Mouse (Mus musculus) limb, embryonic 12.5 days (tissue): ENCODE measurements around the gene Hydin. TPM values are rescaled to one million over a fixed set of nuclear protein-coding genes. Genes with fewer than 3 reads are reported as not detected.

Experiments
- ATAC-seq: fragments of 200-750 bp; cut with Nextera tagmentation; 2 replicates; pipeline ENCODE4 v1.8.0; 2017; ENCODE audit warnings: low read depth, moderate TSS enrichment; ENCODE audit not compliant: insufficient number of reproducible peaks, insufficient read depth, low FRiP score, low TSS enrichment
- H3K27ac ChIP-seq: fragments of 300-500 bp; sonication (generic); 2 replicates; pipeline ENCODE4 v1.5.1; 2016; ENCODE audit warnings: mild to moderate bottlenecking, moderate library complexity
- H3K27me3 ChIP-seq: fragments of 300-500 bp; sonication (generic); 2 replicates; pipeline ENCODE4 v1.6.1; 2016; ENCODE audit warnings: mild to moderate bottlenecking, moderate library complexity
- H3K36me3 ChIP-seq: fragments of 300-500 bp; sonication (generic); 2 replicates; pipeline ENCODE4 v1.6.1; 2016; ENCODE audit warnings: mild to moderate bottlenecking, moderate library complexity
- H3K4me1 ChIP-seq: fragments of 300-500 bp; sonication (generic); replicated peaks from 2 replicates; pipeline ENCODE4 v1.6.1; 2016
- H3K4me2 ChIP-seq: fragments of 300-500 bp; sonication (generic); 2 replicates; pipeline ENCODE4 v1.6.1; 2016; ENCODE audit warnings: mild to moderate bottlenecking, moderate library complexity
- H3K4me3 ChIP-seq: fragments of 300-500 bp; sonication (generic); replicated peaks from 2 replicates; pipeline ENCODE4 v1.5.1; 2016; ENCODE audit warnings: mild to moderate bottlenecking
- H3K9ac ChIP-seq: fragments of 300-500 bp; sonication (generic); replicated peaks from 2 replicates; pipeline ENCODE4 v1.6.1; 2016; ENCODE audit warnings: mild to moderate bottlenecking, moderate library complexity
- H3K9me3 ChIP-seq: fragments of 300-500 bp; sonication (generic); 2 replicates; pipeline ENCODE4 v1.6.1; 2016; ENCODE audit warnings: mild to moderate bottlenecking, moderate library complexity
- WGBS: fragments of 180-500 bp; shearing (Covaris S2); methylation state at CpG from one replicate; pipeline ENCODE4 v1.1.7; 2016; 5-methylcytosine and 5-hydroxymethylcytosine counted together
- polyA plus RNA-seq: library from polyadenylated mRNA; unstranded; fragments of >200 nt; fragmentation: Nextera tagmentation; extraction: Ambion mirVana; gene quantifications from 2 replicates; pipeline ENCODE4 v1.2.1, GENCODE M21; 2016

Hydin gene
- polyA plus RNA-seq, 1 experiment from 2014 or later, result 0.16 TPM

- Histone ChIP-seq H3K4me2 (no peak overlapping the region), H3K27me3 (no peaks in the 10 kb centered on the region), H3K4me3 (no peak overlapping the region), H3K4me1 (no peaks in the 10 kb centered on the region), H3K9me3 (no peaks in the 10 kb centered on the region), H3K27ac (no peak overlapping the region), H3K9ac (no peak overlapping the region), H3K36me3 (peaks cover 63% of the 10 kb centered on the region)
- 91% methylated on average over 6 of the region's 6 CpGs for WGBS
- ATAC-seq, result no peak
Measured at GRCm38 (mm10) chr8:110636182-110636581, 369.4 kb downstream of the Hydin start.

- Histone ChIP-seq H3K4me2 (no peak overlapping the region), H3K27me3 (no peaks in the 10 kb centered on the region), H3K27ac (no peak overlapping the region), H3K9ac (no peak overlapping the region), H3K9me3 (no peaks in the 10 kb centered on the region), H3K4me1 (no peaks in the 10 kb centered on the region), H3K36me3 (peaks cover 21% of the 10 kb centered on the region; the same call in 1 of the 2 replicates), H3K4me3 (no peak overlapping the region)
- no peak for ATAC-seq
- WGBS, result 93% methylated on average over 5 of the region's 5 CpGs
Measured at GRCm38 (mm10) chr8:110642331-110642730, 375.6 kb downstream of the Hydin start.

- 80% methylated on average over 4 of the region's 4 CpGs for WGBS
- ATAC-seq, result no peak
- Histone ChIP-seq H3K4me2 (no peak overlapping the region), H3K9me3 (no peaks in the 10 kb centered on the region), H3K4me1 (no peaks in the 10 kb centered on the region), H3K27me3 (no peaks in the 10 kb centered on the region), H3K4me3 (no peak overlapping the region), H3K36me3 (peaks cover 17% of the 10 kb centered on the region; the same call in 1 of the 2 replicates), H3K9ac (no peak overlapping the region), H3K27ac (no peak overlapping the region)
Measured at GRCm38 (mm10) chr8:110643177-110643576, 376.4 kb downstream of the Hydin start.

- Histone ChIP-seq H3K27ac (no peak overlapping the region), H3K4me1 (no peaks in the 10 kb centered on the region), H3K9ac (no peak overlapping the region; the same call in 1 of the 2 replicates), H3K4me2 (no peak overlapping the region), H3K4me3 (no peak overlapping the region), H3K27me3 (no peaks in the 10 kb centered on the region), H3K36me3 (peaks cover 21% of the 10 kb centered on the region; the same call in 1 of the 2 replicates), H3K9me3 (no peaks in the 10 kb centered on the region)
- no peak for ATAC-seq
- 90% methylated on average over 4 of the region's 4 CpGs for WGBS
Measured at GRCm38 (mm10) chr8:110644422-110644821, 377.6 kb downstream of the Hydin start.

- ATAC-seq, result no peak
Measured at GRCm38 (mm10) chr8:110644901-110645300, 378.1 kb downstream of the Hydin start.

GRCm38 (mm10) chr8:110645340-110645739 lies 378.6 kb downstream of the Hydin start:
- Histone ChIP-seq H3K4me3 (no peak overlapping the region), H3K27ac (no peak overlapping the region), H3K36me3 (peaks cover 26% of the 10 kb centered on the region), H3K27me3 (no peaks in the 10 kb centered on the region), H3K9me3 (no peaks in the 10 kb centered on the region), H3K9ac (no peak overlapping the region), H3K4me2 (no peak overlapping the region), H3K4me1 (no peaks in the 10 kb centered on the region)
- no peak for ATAC-seq
- WGBS, result 91% methylated on average over 3 of the region's 3 CpGs

More at GRCm38 (mm10) chr8:110644901-110645300, 378.1 kb downstream of the Hydin start:
- Histone ChIP-seq H3K36me3 (peaks cover 26% of the 10 kb centered on the region), H3K4me3 (no peak overlapping the region), H3K4me1 (no peaks in the 10 kb centered on the region), H3K9me3 (no peaks in the 10 kb centered on the region), H3K27ac (no peak overlapping the region), H3K9ac (no peak overlapping the region), H3K4me2 (no peak overlapping the region), H3K27me3 (no peaks in the 10 kb centered on the region)
- 87% methylated on average over 2 of the region's 2 CpGs for WGBS

- Histone ChIP-seq H3K4me1 (no peaks in the 10 kb centered on the region), H3K27me3 (no peaks in the 10 kb centered on the region), H3K9ac (no peak overlapping the region), H3K9me3 (no peaks in the 10 kb centered on the region), H3K36me3 (peaks cover 33% of the 10 kb centered on the region), H3K27ac (no peak overlapping the region), H3K4me3 (no peak overlapping the region), H3K4me2 (no peak overlapping the region)
- 36% methylated on average over 6 of the region's 6 CpGs for WGBS
- ATAC-seq, result no peak
Measured at GRCm38 (mm10) chr8:110646064-110646463, 379.3 kb downstream of the Hydin start.

- H3K4me1 ChIP-seq, result no peaks in the 10 kb centered on the region
- H3K27me3 ChIP-seq, result no peaks in the 10 kb centered on the region
- no peak overlapping the region for H3K4me2 ChIP-seq
- H3K4me3 ChIP-seq, result no peak overlapping the region
- peaks cover 37% of the 10 kb centered on the region for H3K36me3 ChIP-seq
- 95% methylated on average over 3 of the region's 3 CpGs for WGBS
- no peak overlapping the region for H3K27ac ChIP-seq
- H3K9me3 ChIP-seq, result no peaks in the 10 kb centered on the region
- no peak for ATAC-seq
- H3K9ac ChIP-seq, result no peak overlapping the region
Measured at GRCm38 (mm10) chr8:110648577-110648976, 381.8 kb downstream of the Hydin start.

GRCm38 (mm10) chr8:110649286-110649685 lies 382.5 kb downstream of the Hydin start:
- H3K27ac ChIP-seq, result no peak overlapping the region
- no peaks in the 10 kb centered on the region for H3K9me3 ChIP-seq
- no peak overlapping the region for H3K4me2 ChIP-seq
- no peak overlapping the region for H3K9ac ChIP-seq
- WGBS, result 89% methylated on average over 6 of the region's 6 CpGs
- H3K36me3 ChIP-seq, result peaks cover 42% of the 10 kb centered on the region
- H3K27me3 ChIP-seq, result no peaks in the 10 kb centered on the region
- no peak for ATAC-seq
- no peaks in the 10 kb centered on the region for H3K4me1 ChIP-seq
- no peak overlapping the region for H3K4me3 ChIP-seq

GRCm38 (mm10) chr8:110650838-110651237 lies 384.1 kb downstream of the Hydin start:
- ATAC-seq, result no peak
- H3K4me3 ChIP-seq, result no peak overlapping the region
- H3K36me3 ChIP-seq, result peaks cover 46% of the 10 kb centered on the region
- H3K4me2 ChIP-seq, result no peak overlapping the region
- H3K27ac ChIP-seq, result no peak overlapping the region
- no peak overlapping the region for H3K9ac ChIP-seq
- H3K4me1 ChIP-seq, result no peaks in the 10 kb centered on the region
- no peaks in the 10 kb centered on the region for H3K9me3 ChIP-seq
- WGBS, result 87% methylated on average over 9 of the region's 9 CpGs
- H3K27me3 ChIP-seq, result no peaks in the 10 kb centered on the region

GRCm38 (mm10) chr8:110651847-110652246 lies 385.1 kb downstream of the Hydin start:
- H3K4me2 ChIP-seq, result no peak overlapping the region
- no peaks in the 10 kb centered on the region for H3K4me1 ChIP-seq
- no peak overlapping the region for H3K4me3 ChIP-seq
- no peak overlapping the region for H3K9ac ChIP-seq
- no peak for ATAC-seq
- WGBS, result 85% methylated on average over 4 of the region's 4 CpGs
- H3K27ac ChIP-seq, result no peak overlapping the region
- H3K27me3 ChIP-seq, result no peaks in the 10 kb centered on the region
- no peaks in the 10 kb centered on the region for H3K9me3 ChIP-seq
- peaks cover 49% of the 10 kb centered on the region for H3K36me3 ChIP-seq
